Mouse (Mus musculus) erythroblast, embryonic 14.5 days (primary cell): ENCODE results near the gene Tep1. TPM values are rescaled to one million over a fixed set of nuclear protein-coding genes. Genes with fewer than 3 reads are reported as not detected.
"Not testable (repeated sequence)": the region's sequence is repeated elsewhere in the genome, so short reads cannot be mapped to it uniquely, and the experiment has no call there.

Source experiments
- H3K27me3 ChIP-seq: 2 replicates; pipeline ENCODE4 v1.6.1; 2012; ENCODE audit warnings: inconsistent platforms; ENCODE audit not compliant: control insufficient read depth
- H3K36me3 ChIP-seq: 2 replicates; pipeline ENCODE4 v1.6.1; 2012; ENCODE audit warnings: mild to moderate bottlenecking, inconsistent platforms; ENCODE audit not compliant: control insufficient read depth
- H3K4me1 ChIP-seq: 2 replicates; pipeline ENCODE4 v1.6.1; 2012; ENCODE audit warnings: inconsistent platforms; ENCODE audit not compliant: control insufficient read depth
- H3K4me3 ChIP-seq: replicated peaks from 2 replicates; pipeline ENCODE3; 2012; ENCODE audit warnings: moderate library complexity, mild to moderate bottlenecking, inconsistent platforms
- H3K9me3 ChIP-seq: 2 replicates; pipeline ENCODE4 v1.6.1; 2012; ENCODE audit warnings: low read length, inconsistent platforms, mixed read lengths; ENCODE audit not compliant: control insufficient read depth
- GATA1 ChIP-seq: IDR thresholded peaks from 2 replicates; pipeline ENCODE4 v1.6.1; 2012; ENCODE audit warnings: low read length, inconsistent platforms, mixed read lengths
- TAL1 ChIP-seq: IDR thresholded peaks from 3 replicates; pipeline ENCODE4 v1.6.1; 2012; ENCODE audit warnings: low read length, inconsistent platforms, mixed read lengths
- polyA plus RNA-seq: library from polyadenylated mRNA; stranded (reverse); fragments of >175 nt; gene quantifications from 2 replicates; pipeline ENCODE4 v1.2.3, GENCODE M21; 2012

Gene Tep1
- polyA plus RNA-seq, 1 experiment = not detected

DNA sequence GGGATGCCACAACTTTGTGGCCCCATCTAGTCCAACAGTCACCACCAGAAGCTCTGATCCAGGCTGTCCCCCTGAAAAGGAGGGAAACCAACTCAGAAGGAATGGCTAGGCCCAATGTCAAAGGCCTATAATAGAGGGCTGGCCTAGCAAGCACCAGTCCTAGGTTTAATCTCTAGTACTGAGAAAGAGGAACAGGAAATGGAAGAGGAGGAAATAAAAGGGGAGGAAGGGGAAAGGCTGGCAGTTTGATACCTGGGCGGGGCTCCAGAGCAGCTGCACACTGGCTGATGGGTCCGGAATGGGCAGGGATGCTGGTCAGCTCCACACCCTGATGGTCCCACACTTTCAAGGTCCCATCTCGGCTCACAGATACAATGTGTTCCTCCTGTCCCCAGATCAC, 40.5 kb downstream of the Tep1 start:
- Histone ChIP-seq H3K9me3 (no peaks in the 10 kb centered on the region), H3K27me3 (no peaks in the 10 kb centered on the region), H3K36me3 (peaks cover 2% of the 10 kb centered on the region; the same call in 1 of the 2 replicates), H3K4me3 (no peak overlapping the region), H3K4me1 (no peaks in the 10 kb centered on the region)
- TF ChIP-seq GATA1 (no peak), TAL1 (no peak)

DNA sequence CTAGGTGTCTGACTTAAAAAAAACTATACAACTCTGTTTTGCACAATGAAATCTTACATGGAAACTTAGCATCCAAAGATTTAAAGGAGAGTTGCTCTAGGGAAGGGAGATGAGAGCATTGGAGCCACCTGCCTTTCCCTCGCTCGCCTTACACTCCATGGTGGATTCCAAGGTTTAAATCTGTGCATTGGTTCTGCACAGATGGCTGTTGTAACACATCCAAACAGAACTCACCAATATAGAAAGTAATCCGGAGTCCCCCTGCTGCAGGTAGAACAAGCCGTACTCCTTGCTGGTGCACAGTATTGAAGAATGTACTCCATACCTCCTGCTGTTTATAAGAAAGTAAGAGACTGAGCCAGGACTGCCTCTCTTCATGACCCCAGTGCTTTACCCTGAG, 43.8 kb downstream of the Tep1 start:
- Histone ChIP-seq H3K27me3 (no peaks in the 10 kb centered on the region), H3K9me3 (no peaks in the 10 kb centered on the region), H3K36me3 (peaks cover 19% of the 10 kb centered on the region), H3K4me1 (no peaks in the 10 kb centered on the region; the same call in none of the 2 replicates), H3K4me3 (no peak overlapping the region)
- TF ChIP-seq GATA1 (no peak), TAL1 (no peak)

DNA sequence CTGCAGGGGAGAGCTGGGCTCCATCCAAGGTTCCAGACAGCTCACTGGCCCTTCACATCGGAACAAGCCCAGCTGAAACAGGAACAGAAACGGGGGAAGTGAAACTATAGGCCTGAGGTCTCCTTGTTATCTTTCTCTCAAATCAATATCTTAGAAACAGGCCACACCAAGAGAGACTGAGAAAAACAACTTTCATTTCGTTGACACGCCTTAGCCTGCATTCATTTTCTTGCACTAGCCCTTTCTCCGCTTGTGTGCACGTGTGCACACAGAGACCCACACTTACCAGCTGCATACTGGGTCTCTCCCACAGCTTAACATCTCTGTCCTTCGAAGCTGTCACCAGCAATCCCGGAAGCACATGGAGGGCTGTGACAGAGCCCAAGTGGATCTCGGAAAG, 46.1 kb downstream of the Tep1 start:
- Histone ChIP-seq H3K27me3 (no peaks in the 10 kb centered on the region), H3K36me3 (peaks cover 42% of the 10 kb centered on the region), H3K4me3 (no peak overlapping the region), H3K4me1 (no peaks in the 10 kb centered on the region; the same call in none of the 2 replicates), H3K9me3 (no peaks in the 10 kb centered on the region)
- TF ChIP-seq GATA1 (no peak), TAL1 (no peak)

DNA sequence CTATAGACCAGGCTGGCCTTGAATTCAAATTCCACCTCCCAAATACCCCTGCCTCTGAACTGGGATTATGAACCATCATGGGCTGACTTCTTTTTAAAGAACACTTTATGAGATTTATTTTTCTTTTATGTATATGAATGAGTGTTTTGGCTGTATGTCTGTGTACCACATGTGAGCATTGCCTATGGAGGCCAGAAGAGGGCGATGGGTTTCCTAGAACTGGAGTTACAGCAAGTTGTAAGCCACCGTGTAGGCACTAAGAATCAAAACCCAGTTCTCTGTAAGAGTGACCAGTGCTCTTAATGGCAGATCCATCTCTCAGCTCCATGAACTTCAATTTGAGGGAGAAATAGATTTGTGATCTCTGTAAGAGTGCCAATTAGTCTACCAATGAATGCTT, 47.1 kb downstream of the Tep1 start:
- TF ChIP-seq TAL1 (no peak), GATA1 (no peak)
- Histone ChIP-seq H3K4me3 (no peak overlapping the region), H3K9me3 (no peaks in the 10 kb centered on the region), H3K27me3 (no peaks in the 10 kb centered on the region), H3K4me1 (no peaks in the 10 kb centered on the region; the same call in none of the 2 replicates), H3K36me3 (peaks cover 51% of the 10 kb centered on the region)

DNA sequence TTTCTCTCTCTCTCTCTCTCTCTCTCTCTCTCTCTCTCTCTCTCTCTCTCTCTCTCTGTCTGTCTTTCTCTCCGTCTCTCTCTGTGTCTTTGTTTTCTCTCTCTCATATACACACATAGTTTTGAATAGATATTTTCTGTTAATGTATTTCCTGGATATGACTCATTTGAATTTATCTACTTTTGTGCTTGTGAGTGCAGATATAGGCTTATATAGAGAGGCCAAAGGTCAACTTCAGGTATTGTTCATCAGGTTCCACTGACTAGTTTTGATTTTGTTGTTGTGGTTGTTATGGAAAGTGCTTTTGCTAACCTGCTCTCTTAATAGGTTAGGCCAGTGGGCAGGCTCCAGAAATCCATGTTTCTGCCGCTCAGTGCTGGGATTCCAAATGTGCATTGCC, 57.3 kb downstream of the Tep1 start:
- H3K36me3 ChIP-seq = peaks cover 81% of the 10 kb centered on the region
- TF ChIP-seq TAL1 = no peak
- TF ChIP-seq GATA1 = no peak
- H3K9me3 ChIP-seq = no peaks in the 10 kb centered on the region
- no peaks in the 10 kb centered on the region for H3K27me3 ChIP-seq
- peaks cover 14% of the 10 kb centered on the region for H3K4me1 ChIP-seq
- H3K4me3 ChIP-seq = no peak overlapping the region

DNA sequence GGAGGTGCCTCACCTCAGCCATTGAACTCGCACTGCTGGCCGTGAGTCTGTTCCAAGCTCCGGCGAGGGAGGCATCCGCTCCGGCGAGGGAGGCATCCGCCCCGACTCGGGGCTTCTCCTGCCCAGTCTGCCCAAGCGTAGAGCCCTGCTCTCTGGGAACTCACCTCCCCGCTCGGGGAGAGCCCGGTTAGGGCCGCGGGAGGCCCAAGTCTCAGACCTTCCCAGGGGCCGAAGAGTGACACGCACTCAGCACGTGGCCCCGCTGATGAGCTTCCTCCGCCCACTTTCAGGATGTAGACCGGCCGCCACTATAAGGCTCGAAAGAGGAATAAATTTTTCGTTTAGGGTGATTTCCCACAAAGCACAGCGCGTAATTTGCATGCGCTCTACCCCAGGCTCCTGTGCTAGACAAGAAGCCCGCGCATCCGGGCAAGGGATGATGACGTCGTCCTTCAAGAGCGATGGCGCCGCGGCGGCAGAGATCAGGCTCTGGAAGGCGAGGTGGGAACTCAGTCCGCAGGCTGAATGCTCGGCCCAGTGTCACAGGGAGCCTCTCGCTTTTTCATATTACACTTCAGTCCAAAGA, 62.8 kb downstream of the Tep1 start, which contains the start of the genes Ccnb1ip1 and Parp2:
Ccnb1ip1 (minus strand) TSS at position 246 of the 586 bp plus-strand sequence.
Parp2 (plus strand) TSS at position 355 of the 586 bp plus-strand sequence.
- Histone ChIP-seq H3K4me1 (peaks cover 53% of the 10 kb centered on the region), H3K36me3 (peaks cover 31% of the 10 kb centered on the region), H3K4me3 (peak within 1 kb of the TSS; percentile 73), H3K9me3 (no peaks in the 10 kb centered on the region), H3K27me3 (no peaks in the 10 kb centered on the region)
- TF ChIP-seq TAL1 (no peak), GATA1 (no peak)

DNA sequence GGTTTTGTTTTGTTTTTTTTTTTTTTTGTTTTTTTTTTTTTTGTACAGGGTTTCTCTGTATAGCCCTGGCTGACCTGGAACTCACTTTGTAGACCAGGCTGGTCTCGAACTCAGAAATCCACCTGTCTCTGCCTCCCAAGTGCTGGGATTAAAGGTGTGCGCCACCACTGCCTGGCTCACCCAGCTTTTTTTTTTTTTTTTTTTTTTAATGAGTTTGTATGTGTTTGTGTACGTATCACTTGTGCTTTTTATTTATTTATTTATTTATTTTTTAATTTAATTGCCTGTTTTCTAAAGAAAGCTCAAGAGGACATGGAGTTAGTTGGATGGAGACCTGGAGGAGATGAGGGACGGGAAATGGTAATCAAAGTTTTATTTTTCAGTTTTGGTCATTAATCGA, 63.9 kb downstream of the Tep1 start:
- Histone ChIP-seq H3K4me1 (peaks cover 64% of the 10 kb centered on the region), H3K36me3 (peaks cover 30% of the 10 kb centered on the region), H3K4me3 (peak overlapping the region; percentile 73)
- not testable (repeated sequence) for H3K27me3 ChIP-seq, H3K9me3 ChIP-seq

DNA sequence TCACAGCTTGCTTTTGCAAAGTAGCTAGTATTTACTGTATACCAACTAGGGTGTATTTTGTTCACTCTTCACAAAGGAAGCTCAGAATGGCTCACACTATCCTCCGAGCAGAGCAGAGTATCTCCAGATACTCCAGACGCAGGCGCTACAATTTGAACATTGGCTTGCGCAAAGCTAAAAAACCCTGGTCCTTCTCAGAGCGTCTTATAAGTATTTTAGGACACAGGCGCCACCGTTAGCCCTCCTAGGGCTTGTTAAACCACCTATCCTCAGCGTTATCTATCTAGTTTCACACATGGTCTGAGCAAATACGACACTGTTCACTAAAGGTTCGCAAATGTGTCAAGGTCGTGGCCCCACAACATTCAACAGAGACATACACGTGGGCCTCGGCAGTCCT, 65.7 kb downstream of the Tep1 start:
- TF ChIP-seq TAL1 (no peak), GATA1 (no peak)
- peak overlapping the region; percentile 64 for H3K4me3 ChIP-seq
- no peaks in the 10 kb centered on the region for H3K9me3 ChIP-seq
- peaks cover 65% of the 10 kb centered on the region for H3K4me1 ChIP-seq
- no peaks in the 10 kb centered on the region for H3K27me3 ChIP-seq
- H3K36me3 ChIP-seq = peaks cover 28% of the 10 kb centered on the region

DNA sequence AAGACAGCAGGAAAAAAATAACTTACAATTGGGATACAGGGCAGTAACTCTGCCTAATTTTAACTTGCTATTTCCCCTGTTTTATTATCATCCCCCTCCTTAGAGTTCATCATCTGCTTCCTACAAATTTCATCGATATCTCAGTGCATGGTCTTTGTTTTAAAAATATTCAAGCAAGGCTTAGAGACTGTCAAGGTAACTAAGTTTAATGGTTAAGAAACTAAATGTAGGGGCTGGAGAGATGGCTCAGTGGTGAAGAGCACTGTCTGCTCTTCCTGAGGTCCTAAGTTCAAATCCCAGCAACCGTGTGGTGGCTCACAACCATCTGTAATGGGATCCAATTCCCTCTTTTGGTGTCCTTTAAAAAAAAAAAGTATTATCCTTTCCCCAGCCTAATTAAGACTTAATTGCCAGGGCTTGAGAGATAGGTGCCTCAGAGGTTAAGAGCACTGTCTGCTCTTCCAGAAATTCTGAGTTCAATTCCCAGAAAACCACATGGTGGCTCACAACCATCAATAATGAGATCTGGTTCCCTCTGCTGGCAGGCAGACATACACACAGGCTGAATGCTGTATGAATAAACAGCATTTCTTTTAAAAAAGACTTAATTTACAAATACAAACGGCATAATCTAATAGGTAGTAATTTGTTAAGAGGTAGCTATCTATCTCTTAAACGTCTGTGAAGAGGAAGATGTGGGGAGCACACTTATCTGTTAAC, 67.4 kb downstream of the Tep1 start:
- H3K4me3 ChIP-seq = peak overlapping the region; percentile 64
- TF ChIP-seq GATA1 = no peak
- no peak for TF ChIP-seq TAL1
- no peaks in the 10 kb centered on the region for H3K9me3 ChIP-seq
- peaks cover 55% of the 10 kb centered on the region for H3K4me1 ChIP-seq
- peaks cover 39% of the 10 kb centered on the region for H3K36me3 ChIP-seq
- no peaks in the 10 kb centered on the region for H3K27me3 ChIP-seq
